Mouse (Mus musculus) hindbrain, postnatal 0 days (tissue): Measurements from ENCODE around the gene Slmap. TPM values are rescaled to one million over a fixed set of nuclear protein-coding genes. Genes with fewer than 3 reads are reported as not detected.
"Not testable (repeated sequence)": the region's sequence is repeated elsewhere in the genome, so short reads cannot be mapped to it uniquely, and the experiment has no call there.

ENCODE experiments used
- ATAC-seq: fragments of 200-750 bp; cut with Nextera tagmentation; 2 replicates; pipeline ENCODE4 v1.8.0; 2017; ENCODE audit warnings: mild to moderate bottlenecking, moderate TSS enrichment, moderate library complexity
- DNase-seq: peaks from one replicate; pipeline ENCODE4 v3.0.0-alpha.2; 2015; ENCODE audit warnings: low spot score
- H3K27ac ChIP-seq: fragments of 300-500 bp; sonication (generic); 2 replicates; pipeline ENCODE4 v1.5.1; 2014; ENCODE audit warnings: mild to moderate bottlenecking
- H3K27me3 ChIP-seq: fragments of 300-500 bp; sonication (generic); 2 replicates; pipeline ENCODE4 v1.6.1; 2014; ENCODE audit warnings: low read length, mixed read lengths; ENCODE audit not compliant: insufficient read depth
- H3K36me3 ChIP-seq: fragments of 300-500 bp; sonication (generic); 2 replicates; pipeline ENCODE4 v1.6.1; 2014; ENCODE audit warnings: low read length, mixed read lengths; ENCODE audit not compliant: insufficient read depth
- H3K4me1 ChIP-seq: fragments of 300-500 bp; sonication (generic); 2 replicates; pipeline ENCODE4 v1.6.1; 2014; ENCODE audit warnings: antibody characterized with exemption, low read length, mixed read lengths; ENCODE audit not compliant: insufficient read depth
- H3K4me2 ChIP-seq: fragments of 300-500 bp; sonication (generic); 2 replicates; pipeline ENCODE4 v1.6.1; 2014; ENCODE audit warnings: low read depth, mild to moderate bottlenecking, low read length, moderate library complexity, mixed read lengths
- H3K4me3 ChIP-seq: fragments of 300-500 bp; sonication (generic); 2 replicates; pipeline ENCODE4 v1.5.1; 2014; ENCODE audit warnings: low read length
- H3K9ac ChIP-seq: fragments of 300-500 bp; sonication (generic); replicated peaks from 2 replicates; pipeline ENCODE4 v1.6.1; 2014; ENCODE audit warnings: mild to moderate bottlenecking, low read length, moderate library complexity, mixed read lengths
- H3K9me3 ChIP-seq: fragments of 300-500 bp; sonication (generic); 2 replicates; pipeline ENCODE4 v1.6.1; 2016; ENCODE audit warnings: low read length, mixed read lengths
- CTCF ChIP-seq: IDR thresholded peaks from 2 replicates; pipeline ENCODE4 v1.5.1; 2016; ENCODE audit warnings: antibody characterized with exemption, control low read depth, low read depth
- WGBS: fragments of 180-500 bp; shearing (Covaris S2); extraction: QIAGEN DNeasy Blood & Tissue Kit; methylation state at CpG from one replicate; pipeline ENCODE4 v1.1.7; 2014; 5-methylcytosine and 5-hydroxymethylcytosine counted together
- polyA plus RNA-seq: library from polyadenylated mRNA; unstranded; fragments of >200 nt; fragmentation: Nextera tagmentation; extraction: Ambion mirVana; gene quantifications from 2 replicates; pipeline ENCODE4 v1.2.1, GENCODE M21; 2015
- total RNA-seq: library from RNA; depleted of rRNA; stranded (reverse); fragments of >200 nt; gene quantifications from 2 replicates; pipeline ENCODE4 v1.2.3, GENCODE M21; 2014

Slmap gene
- total and polyA plus RNA-seq, 2 experiments from 2014 or later, result 11.7 to 16.1 TPM

DNA sequence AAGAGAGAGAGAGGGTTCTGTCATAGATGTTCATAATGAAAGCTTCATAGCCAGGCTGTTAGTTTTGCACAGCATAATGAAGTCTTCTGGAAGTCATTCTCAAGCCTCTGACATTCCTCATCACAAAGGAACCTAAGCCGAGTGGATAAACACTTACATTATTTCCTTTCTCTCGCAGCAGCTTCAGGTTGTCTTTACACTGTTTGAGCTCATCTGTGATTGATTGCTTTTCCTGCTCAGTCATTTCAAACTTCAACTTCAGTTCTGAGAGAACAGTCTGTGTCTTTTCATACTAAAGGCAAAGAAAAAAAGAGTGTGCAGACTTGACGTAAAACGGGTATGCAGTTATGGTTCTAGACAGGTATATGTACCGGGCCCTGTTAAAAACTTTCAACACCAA is 116.8 kb downstream of the Slmap start:
- H3K27ac ChIP-seq, result no peak overlapping the region
- H3K4me2 ChIP-seq, result no peak overlapping the region
- TF ChIP-seq CTCF, result no peak
- no peak for ATAC-seq
- no peak overlapping the region for H3K9ac ChIP-seq
- no peaks in the 10 kb centered on the region for H3K27me3 ChIP-seq
- peaks cover 17% of the 10 kb centered on the region for H3K36me3 ChIP-seq
- H3K9me3 ChIP-seq, result no peaks in the 10 kb centered on the region
- H3K4me1 ChIP-seq, result no peaks in the 10 kb centered on the region
- 77% methylated on average over 5 of the region's 5 CpGs for WGBS
- H3K4me3 ChIP-seq, result no peak overlapping the region
- no peak for DNase-seq

DNA sequence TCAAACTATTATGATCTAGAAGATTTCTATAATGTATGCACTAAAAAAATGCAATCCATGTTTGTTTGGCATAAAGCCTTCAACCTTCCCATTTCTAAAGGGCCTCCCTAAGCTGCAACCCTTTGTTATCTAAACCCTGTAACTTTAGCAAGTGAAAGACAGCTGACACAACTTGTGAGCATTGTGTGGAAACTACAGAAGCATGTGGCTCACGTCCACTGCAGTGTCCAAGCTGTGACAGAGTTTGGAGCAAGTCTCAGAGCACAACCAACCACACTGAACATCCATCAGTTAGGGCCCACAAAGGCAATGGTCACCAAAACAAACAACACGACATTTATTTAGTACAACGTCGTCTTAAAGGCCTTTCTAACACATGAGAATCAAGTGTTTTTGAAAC is 117.6 kb downstream of the Slmap start:
- H3K27ac ChIP-seq, result no peak overlapping the region
- peaks cover 13% of the 10 kb centered on the region for H3K36me3 ChIP-seq
- H3K4me3 ChIP-seq, result no peak overlapping the region
- no peak overlapping the region for H3K4me2 ChIP-seq
- DNase-seq, result no peak
- no peaks in the 10 kb centered on the region for H3K27me3 ChIP-seq
- H3K9me3 ChIP-seq, result no peaks in the 10 kb centered on the region
- no peak for ATAC-seq
- H3K9ac ChIP-seq, result no peak overlapping the region
- 73% methylated on average over 4 of the region's 4 CpGs for WGBS
- TF ChIP-seq CTCF, result no peak
- no peaks in the 10 kb centered on the region for H3K4me1 ChIP-seq

DNA sequence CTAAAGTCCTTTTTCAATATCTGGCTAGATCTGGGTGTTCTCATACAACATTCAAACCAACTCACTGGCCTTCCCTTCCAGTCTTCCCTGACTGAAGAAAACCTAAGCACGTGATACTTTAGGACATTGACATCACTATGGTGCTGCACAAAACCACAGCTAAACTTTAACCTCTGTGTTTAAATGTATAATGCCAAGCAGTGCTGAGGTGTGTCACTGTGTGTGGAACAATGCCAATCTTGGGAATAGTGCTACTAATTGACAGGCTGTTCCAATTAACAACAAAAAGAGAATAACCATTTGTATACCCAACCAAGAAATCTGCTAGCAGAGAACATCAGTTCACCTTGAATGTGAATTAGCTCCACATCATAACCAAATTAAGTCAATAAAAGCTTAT is 121.2 kb downstream of the Slmap start:
- no peak for TF ChIP-seq CTCF
- 92% methylated on average over 1 of the region's 1 CpGs for WGBS
- ATAC-seq (no peak), DNase-seq (no peak)
- Histone ChIP-seq H3K4me1 (no peaks in the 10 kb centered on the region), H3K9me3 (no peaks in the 10 kb centered on the region), H3K9ac (no peak overlapping the region), H3K4me3 (no peak overlapping the region), H3K27me3 (no peaks in the 10 kb centered on the region), H3K4me2 (no peak overlapping the region), H3K27ac (no peak overlapping the region), H3K36me3 (no peaks in the 10 kb centered on the region)

DNA sequence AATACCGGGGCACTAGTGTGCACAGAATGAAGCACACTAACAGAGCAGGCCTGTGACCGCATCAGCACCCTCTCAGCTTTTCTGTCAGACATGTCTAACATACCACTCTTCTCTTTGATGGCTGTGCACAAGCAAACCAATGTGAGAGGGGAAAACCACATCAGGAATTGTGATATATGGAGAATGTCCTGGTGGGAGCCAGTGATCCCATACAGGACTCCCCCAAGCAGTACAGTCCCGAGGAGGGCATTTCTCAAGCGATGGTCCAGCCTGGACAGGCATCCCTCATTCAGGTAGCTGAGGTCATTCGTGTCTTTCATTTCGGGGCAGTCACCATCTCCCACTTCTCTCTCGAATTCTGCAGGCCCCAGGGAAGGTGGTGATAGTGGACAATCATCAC is 128.0 kb downstream of the Slmap start:
- Histone ChIP-seq H3K27ac (no peak overlapping the region), H3K9me3 (no peaks in the 10 kb centered on the region), H3K9ac (no peak overlapping the region), H3K36me3 (0 out of 2 replicates have a peak, but pooled peaks cover 5% of the 10 kb centered on the region), H3K27me3 (no peaks in the 10 kb centered on the region), H3K4me1 (no peaks in the 10 kb centered on the region), H3K4me2 (no peak overlapping the region), H3K4me3 (no peak overlapping the region)
- 96% methylated on average over 7 of the region's 7 CpGs for WGBS
- no peak for TF ChIP-seq CTCF
- no peak for ATAC-seq
- DNase-seq, result no peak

DNA sequence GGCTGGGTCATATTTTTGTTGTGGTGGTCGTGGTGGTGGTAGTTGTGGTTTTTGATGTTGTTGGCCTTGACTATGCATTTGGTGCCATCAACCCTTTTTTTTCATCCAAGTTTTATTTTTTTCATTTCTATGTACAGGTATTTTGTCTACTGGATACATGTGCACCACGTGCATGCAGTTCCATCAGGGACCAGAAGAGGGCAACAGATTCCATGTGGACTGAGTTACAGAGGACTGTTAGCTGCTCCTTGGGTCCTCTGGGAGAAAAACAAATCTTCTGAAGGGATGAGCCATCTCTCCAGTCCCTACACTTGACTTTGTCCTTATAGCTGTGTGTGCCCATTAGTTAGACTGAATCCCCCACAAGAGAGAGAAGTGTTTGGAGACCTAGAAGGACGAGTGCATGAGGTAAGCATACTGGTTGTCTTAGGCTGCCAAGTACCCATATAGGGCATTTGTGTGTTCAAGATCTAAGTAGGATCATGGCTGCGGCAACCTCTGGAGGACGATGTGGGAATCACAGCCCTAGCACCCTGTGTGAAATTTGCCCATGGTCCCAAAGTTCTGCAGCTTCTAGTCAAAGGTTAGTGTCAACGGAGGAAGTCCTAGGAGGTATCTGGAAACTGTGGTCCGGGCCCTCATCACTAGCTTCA is 136.1 kb downstream of the Slmap start:
- no peak for ATAC-seq
- Histone ChIP-seq H3K4me3 (no peak overlapping the region), H3K4me1 (no peaks in the 10 kb centered on the region), H3K4me2 (no peak overlapping the region), H3K9me3 (no peaks in the 10 kb centered on the region), H3K27me3 (no peaks in the 10 kb centered on the region), H3K9ac (no peak overlapping the region), H3K36me3 (no peaks in the 10 kb centered on the region), H3K27ac (no peak overlapping the region)
- TF ChIP-seq CTCF, result peak; percentile 36
- no peak for DNase-seq
- 94% methylated on average over 7 of the region's 7 CpGs for WGBS

DNA sequence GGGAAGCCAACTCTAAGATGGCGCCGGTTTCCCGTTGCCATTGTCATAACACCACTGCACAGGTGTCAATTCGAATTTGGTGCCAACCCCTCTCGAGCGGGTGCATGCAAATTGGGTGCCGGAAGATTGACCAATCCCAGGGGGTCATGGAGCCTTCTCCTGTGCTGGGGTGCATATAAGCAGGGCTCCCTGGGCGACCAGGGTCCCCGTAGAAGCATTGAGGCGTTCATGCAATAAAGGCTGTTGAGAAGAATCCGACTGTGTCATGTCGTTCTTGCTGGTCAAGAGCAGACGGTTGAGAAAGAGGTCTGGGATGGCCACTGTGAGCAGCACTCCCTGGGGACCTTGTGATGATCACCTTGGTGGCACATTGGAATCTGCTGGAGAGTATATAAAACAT is 142.9 kb downstream of the Slmap start:
- ATAC-seq (no peak), DNase-seq (no peak)
- no peak overlapping the region for H3K9ac ChIP-seq
- no peaks in the 10 kb centered on the region for H3K36me3 ChIP-seq
- no peak overlapping the region for H3K27ac ChIP-seq
- 88% methylated on average over 13 of the region's 13 CpGs for WGBS
- no peak overlapping the region for H3K4me3 ChIP-seq
- TF ChIP-seq CTCF, result no peak
- no peaks in the 10 kb centered on the region for H3K27me3 ChIP-seq
- no peak overlapping the region for H3K4me2 ChIP-seq
- H3K9me3 ChIP-seq, result no peaks in the 10 kb centered on the region
- H3K4me1 ChIP-seq, result no peaks in the 10 kb centered on the region

DNA sequence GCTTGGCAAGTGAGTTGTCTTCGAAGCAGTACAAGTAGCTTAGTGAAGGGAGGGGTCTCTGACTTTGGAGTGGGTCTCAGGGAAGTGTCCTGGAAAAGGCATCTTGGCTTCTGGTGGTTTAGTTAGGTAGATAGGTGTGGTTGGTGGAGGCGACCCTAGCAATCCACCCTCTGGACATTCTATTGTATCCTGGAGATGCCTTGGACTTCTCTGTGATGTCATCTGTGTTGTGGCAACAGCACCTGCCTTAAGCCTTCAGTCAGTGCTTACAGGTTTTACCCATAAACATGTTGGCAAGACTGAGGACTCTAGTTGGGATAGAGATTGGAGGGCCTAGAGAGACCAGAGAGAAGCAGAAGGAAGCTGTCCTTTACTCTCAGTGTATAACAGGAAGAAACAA is 145.8 kb downstream of the Slmap start:
- not testable (repeated sequence) for ATAC-seq, H3K4me1 ChIP-seq, DNase-seq, H3K9me3 ChIP-seq, H3K36me3 ChIP-seq, H3K4me2 ChIP-seq, H3K27me3 ChIP-seq, H3K4me3 ChIP-seq, H3K9ac ChIP-seq, H3K27ac ChIP-seq
- WGBS, result 92% methylated on average over 2 of the region's 2 CpGs

DNA sequence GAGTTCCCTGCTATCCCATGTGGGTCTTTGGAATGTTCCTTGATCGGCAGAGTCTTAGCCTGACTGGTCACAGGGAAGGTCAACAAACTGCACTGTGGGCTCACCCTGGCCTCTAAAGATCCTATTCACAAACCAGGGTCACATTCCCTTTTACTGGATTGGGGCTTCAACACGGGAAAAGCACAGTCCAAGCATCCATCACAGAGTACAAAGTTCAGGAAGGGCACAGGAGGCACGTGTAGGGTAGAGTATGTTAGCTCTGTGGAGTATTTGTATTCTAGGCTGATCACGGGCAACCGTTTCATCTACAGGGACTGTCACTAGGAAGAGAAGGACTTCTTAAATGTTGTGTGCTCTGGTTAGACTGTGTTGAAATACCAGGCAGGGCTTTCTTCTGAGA is 147.7 kb downstream of the Slmap start:
- H3K27ac ChIP-seq, H3K4me2 ChIP-seq, H3K36me3 ChIP-seq, H3K4me3 ChIP-seq, DNase-seq, H3K9me3 ChIP-seq, H3K9ac ChIP-seq, ATAC-seq, H3K27me3 ChIP-seq, H3K4me1 ChIP-seq: not testable (repeated sequence)
- WGBS, result 62% methylated on average over 5 of the region's 5 CpGs

DNA sequence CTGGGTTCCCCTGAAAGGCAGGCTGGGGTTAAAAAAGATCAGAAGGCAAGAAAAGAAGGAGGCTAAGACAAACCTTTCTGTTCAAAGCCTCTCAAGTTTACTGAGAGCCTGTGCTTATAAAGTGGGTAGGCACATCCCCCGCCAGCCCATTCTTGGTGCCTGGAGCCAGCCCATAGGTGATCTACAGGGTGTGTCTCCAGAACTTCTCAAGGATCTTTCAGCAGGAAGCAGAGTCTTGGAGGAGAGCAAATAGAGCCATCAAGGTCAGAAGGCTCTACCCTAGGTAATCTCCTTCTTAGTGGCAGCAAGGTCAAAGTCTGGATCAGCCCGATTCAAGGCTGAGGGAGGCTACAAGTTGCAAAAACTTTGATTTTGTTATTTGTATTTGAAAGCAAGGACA is 149.1 kb downstream of the Slmap start:
- not testable (repeated sequence) for H3K4me3 ChIP-seq, H3K4me2 ChIP-seq, H3K9ac ChIP-seq, H3K4me1 ChIP-seq, DNase-seq, H3K27ac ChIP-seq, H3K27me3 ChIP-seq, ATAC-seq, H3K9me3 ChIP-seq, H3K36me3 ChIP-seq
- 90% methylated on average over 2 of the region's 2 CpGs for WGBS
